Mouse (Mus musculus): ENCODE results near the gene Slc22a2.
"Not testable (repeated sequence)": the region's sequence is repeated elsewhere in the genome, so short reads cannot be mapped to it uniquely, and the experiment has no call there.

The Slc22a2 gene

GRCm38 (mm10) chr17:12631771-12632600, 48.1 kb downstream of the Slc22a2 start:
- DNase-seq, result peak; percentile 9 to 14

- no peak for DNase-seq
Measured at GRCm38 (mm10) chr17:12634814-12635213, 50.9 kb downstream of the Slc22a2 start.

- DNase-seq, result no peak
Measured at GRCm38 (mm10) chr17:12639585-12639984, 55.7 kb downstream of the Slc22a2 start.

- no peak for DNase-seq
Measured at GRCm38 (mm10) chr17:12641087-12641486, 57.2 kb downstream of the Slc22a2 start.

GRCm38 (mm10) chr17:12645461-12645860, 61.5 kb downstream of the Slc22a2 start:
- no peak for DNase-seq

GRCm38 (mm10) chr17:12652604-12653003, 68.7 kb downstream of the Slc22a2 start:
- no peak for DNase-seq

GRCm38 (mm10) chr17:12654061-12654460, 70.1 kb downstream of the Slc22a2 start:
- no peak for DNase-seq

- no peak for DNase-seq
Measured at GRCm38 (mm10) chr17:12655826-12656225, 71.9 kb downstream of the Slc22a2 start.

GRCm38 (mm10) chr17:12658784-12659183, 74.9 kb downstream of the Slc22a2 start:
- DNase-seq, result no peak

- DNase-seq, result no peak
Measured at GRCm38 (mm10) chr17:12659233-12659632, 75.3 kb downstream of the Slc22a2 start.

GRCm38 (mm10) chr17:12660572-12661260, 76.8 kb downstream of the Slc22a2 start:
- peak; percentile 58 to 80 for DNase-seq

- peak; percentile 79 to 84 for DNase-seq
Measured at GRCm38 (mm10) chr17:12664156-12664555, 80.2 kb downstream of the Slc22a2 start.

- no peak for DNase-seq
Measured at GRCm38 (mm10) chr17:12668478-12669362, 84.8 kb downstream of the Slc22a2 start.

GRCm38 (mm10) chr17:12669363-12669679, 85.4 kb downstream of the Slc22a2 start:
- DNase-seq, result no peak

GRCm38 (mm10) chr17:12671029-12671605, 87.2 kb downstream of the Slc22a2 start:
- DNase-seq, result no peak

- no peak for DNase-seq
Measured at GRCm38 (mm10) chr17:12672285-12672790, 88.4 kb downstream of the Slc22a2 start.

GRCm38 (mm10) chr17:12673871-12674270, 89.9 kb downstream of the Slc22a2 start:
- DNase-seq, result no peak

GRCm38 (mm10) chr17:12674980-12675379, 91.0 kb downstream of the Slc22a2 start:
- not testable (repeated sequence) for DNase-seq

- DNase-seq, result no peak
Measured at GRCm38 (mm10) chr17:12675646-12676045, 91.7 kb downstream of the Slc22a2 start, which contains the start of gene Slc22a1. Gene Slc22a1, minus strand, starts transcription at chr17:12675829.

GRCm38 (mm10) chr17:12677139-12677538, 93.2 kb downstream of the Slc22a2 start:
- DNase-seq, result no peak
